Mouse (Mus musculus) C2C12 (cell line): ENCODE measurements at regions not wholly inside any gene's neighbourhood (a gene's known extent, or its start where the extent isn't known, plus 50 kb on each side); places are given as distances from the start of the nearest gene placed in this dataset.

ENCODE experiments used
- CTCF ChIP-seq: IDR thresholded peaks from one replicate; pipeline ENCODE4 v1.5.1; 2011; ENCODE audit not compliant: control insufficient read depth, insufficient read depth, insufficient read length
- MAX ChIP-seq: IDR thresholded peaks from one replicate; pipeline ENCODE4 v1.6.1; 2011; ENCODE audit warnings: mild to moderate bottlenecking, control low read depth
- MYOG ChIP-seq: IDR thresholded peaks from one replicate; pipeline ENCODE4 v1.6.1; 2011; ENCODE audit not compliant: control insufficient read depth, insufficient read length; ENCODE audit errors: extremely low read depth
- USF1 ChIP-seq: IDR thresholded peaks from one replicate; pipeline ENCODE4 v1.6.1; 2011; ENCODE audit warnings: low read depth, mild to moderate bottlenecking, control low read depth, moderate library complexity

DNA sequence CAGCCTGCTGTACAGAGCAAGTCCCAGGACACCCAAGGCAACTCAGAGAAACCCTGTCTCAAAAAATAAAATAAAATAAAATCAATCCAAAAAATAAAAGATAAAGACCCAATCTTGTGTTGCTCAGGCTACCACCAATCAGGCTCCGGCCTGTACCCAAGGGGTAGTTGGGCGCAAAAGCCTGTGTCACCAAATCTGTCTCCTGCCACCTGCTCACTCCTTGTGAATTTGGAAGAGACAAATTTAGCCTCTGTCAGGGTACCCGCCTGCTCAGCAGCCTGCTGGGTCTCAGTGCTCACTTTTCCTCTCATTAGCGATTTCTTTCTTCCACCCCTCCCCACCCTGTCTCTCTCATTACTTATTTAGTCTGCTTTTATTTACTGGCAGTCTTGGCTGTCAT, 54.6 kb downstream of the Sox4 start:
- TF ChIP-seq CTCF (no peak), MYOG (no peak), USF1 (no peak), MAX (no peak)
